Mouse (Mus musculus): ENCODE measurements around the gene Eif2b4. TPM values are rescaled to one million over a fixed set of nuclear protein-coding genes. Genes with fewer than 3 reads are reported as not detected.

Eif2b4 gene
- polyA plus RNA-seq (2014; fragmentation: Nextera tagmentation; extraction: Ambion mirVana), result 93.2 and 98.1 TPM in 2 replicates

DNA sequence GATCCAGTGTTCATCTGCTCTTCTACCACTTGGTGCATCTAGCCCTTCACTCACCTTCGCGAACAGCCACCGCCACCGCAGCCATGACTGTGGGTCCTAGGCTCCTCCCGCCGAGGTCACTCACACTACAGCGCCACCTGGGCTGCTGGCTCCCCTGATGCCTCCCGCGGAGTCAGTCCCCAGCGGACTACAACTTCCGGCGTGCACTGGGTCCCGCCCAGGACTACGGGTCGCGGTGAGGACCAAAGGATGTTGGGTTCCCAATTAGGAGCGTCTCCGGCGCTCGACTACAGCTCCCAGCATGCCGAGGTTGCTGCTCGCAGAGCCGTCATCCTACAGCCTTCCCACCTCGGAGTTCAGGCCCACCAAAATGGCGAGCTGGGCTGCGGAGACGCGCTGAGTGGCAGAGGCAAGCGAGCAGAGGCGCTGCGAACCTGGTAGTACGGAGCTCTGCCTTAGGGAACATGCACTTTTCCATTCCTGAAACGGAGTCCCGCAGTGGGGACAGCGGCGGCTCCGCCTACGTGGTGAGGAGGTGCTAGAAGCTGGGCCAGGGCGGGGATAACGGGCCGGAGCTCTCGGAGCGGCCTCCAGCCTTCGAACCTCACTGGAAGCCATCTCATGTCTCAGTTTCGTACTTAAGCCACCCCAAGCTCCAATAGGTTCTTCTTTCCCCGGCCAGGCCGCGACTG is at the start of gene Eif2b4, which contains the start of gene Snx17:
Gene Eif2b4, minus strand, starts transcription at position 492 of the 692 bp plus-strand sequence.
Gene Snx17, plus strand, starts transcription at position 289 of the 692 bp plus-strand sequence.
- peak within 1 kb of the TSS; percentile 65 for H3K27ac ChIP-seq (ENCODE audit: low read depth, low read length)
- peaks cover 13% of the 10 kb centered on the region for H3K4me1 ChIP-seq (replicated peaks; ENCODE audit: control insufficient read depth, insufficient read depth, low read length)
- ATAC-seq (replicated peaks; ENCODE audit: low FRiP score) (peak; percentile 94), DNase-seq (ENCODE audit: low spot score) (peak; percentile 99)
- H3K4me2 ChIP-seq, result peak within 1 kb of the TSS; percentile 87
- peaks cover 56% of the 10 kb centered on the region for H3K36me3 ChIP-seq (ENCODE audit: control insufficient read depth, insufficient read depth, low read length)
- H3K9ac ChIP-seq (ENCODE audit: low read depth, low read length), result peak within 1 kb of the TSS; percentile 85
- no peaks in the 10 kb centered on the region for H3K27me3 ChIP-seq (replicated peaks; ENCODE audit: control insufficient read depth, insufficient read depth, low read length)
- H3K9me3 ChIP-seq (ENCODE audit: control insufficient read depth, low read length), result no peaks in the 10 kb centered on the region
- WGBS, result under 1% methylated on average over 48 of the region's 48 CpGs
- peak within 1 kb of the TSS; percentile 80 for H3K4me3 ChIP-seq (ENCODE audit: low read depth, low read length)

DNA sequence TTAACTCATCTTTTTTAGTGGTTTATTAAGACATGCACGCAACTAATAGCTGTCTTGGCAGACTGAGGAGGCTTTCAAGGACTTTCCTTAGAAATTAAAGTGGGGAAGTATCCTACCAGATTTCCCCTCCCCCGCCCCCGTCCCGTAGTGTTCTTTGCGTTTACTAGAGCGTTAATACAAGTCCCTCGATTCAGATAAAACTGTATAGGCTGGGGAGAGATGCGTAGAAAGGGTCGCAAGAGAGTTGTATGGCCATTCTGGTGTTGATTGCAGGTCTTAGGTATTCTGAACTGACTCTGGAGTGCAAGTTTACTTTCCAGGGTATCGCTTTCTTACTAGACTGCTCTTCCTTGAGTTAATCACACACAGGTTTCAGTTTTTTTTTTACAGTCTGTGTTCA is 49.0 kb upstream of the Eif2b4 start:
- no peak overlapping the region; the same call in 1 of the 2 replicates for H3K9ac ChIP-seq (ENCODE audit: low read depth, low read length)
- peak overlapping the region; percentile 94 for H3K4me3 ChIP-seq (ENCODE audit: low read depth, low read length)
- no peaks in the 10 kb centered on the region for H3K27me3 ChIP-seq (replicated peaks; ENCODE audit: control insufficient read depth, insufficient read depth, low read length)
- H3K4me1 ChIP-seq (replicated peaks; ENCODE audit: control insufficient read depth, insufficient read depth, low read length), result peaks cover 10% of the 10 kb centered on the region
- no peak for ATAC-seq (replicated peaks; ENCODE audit: low FRiP score)
- H3K9me3 ChIP-seq (ENCODE audit: control insufficient read depth, low read length), result no peaks in the 10 kb centered on the region
- peaks cover 16% of the 10 kb centered on the region for H3K36me3 ChIP-seq (ENCODE audit: control insufficient read depth, insufficient read depth, low read length)
- no peak for DNase-seq (ENCODE audit: low spot score)
- H3K4me2 ChIP-seq, result peak overlapping the region; percentile 97
- whole genome bisulfite sequencing, result 30% methylated on average over 10 of the region's 10 CpGs
- no peak overlapping the region for H3K27ac ChIP-seq (ENCODE audit: low read depth, low read length)

DNA sequence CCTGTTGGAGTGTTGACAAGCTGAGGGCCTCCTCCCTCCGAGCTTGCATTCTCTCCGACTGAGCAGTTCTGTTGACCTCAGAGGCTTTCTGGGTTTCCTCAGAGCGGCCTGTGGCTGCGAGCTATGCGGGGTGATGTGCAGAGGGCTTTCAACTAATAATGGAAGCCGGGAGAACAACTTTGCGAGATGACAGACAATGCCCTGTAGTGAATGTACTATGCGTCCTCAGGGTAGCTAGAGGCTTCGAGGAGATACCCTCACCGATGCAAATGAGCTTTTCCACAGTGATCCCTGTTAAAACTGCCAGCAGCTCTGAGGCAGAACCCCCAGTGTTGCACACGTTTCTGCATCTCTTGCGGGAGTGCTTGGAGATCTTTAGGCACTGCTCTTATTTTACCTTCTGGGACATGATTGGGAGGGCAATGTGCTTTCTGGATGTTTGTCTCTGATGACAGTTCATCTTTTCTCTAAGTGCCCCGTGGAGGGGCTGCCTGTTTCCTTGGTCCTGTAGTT is 48.3 kb upstream of the Eif2b4 start:
- Histone ChIP-seq H3K36me3 (ENCODE audit: control insufficient read depth, insufficient read depth, low read length) (peaks cover 16% of the 10 kb centered on the region), H3K27me3 (replicated peaks; ENCODE audit: control insufficient read depth, insufficient read depth, low read length) (no peaks in the 10 kb centered on the region), H3K4me1 (replicated peaks; ENCODE audit: control insufficient read depth, insufficient read depth, low read length) (peaks cover 10% of the 10 kb centered on the region), H3K27ac (ENCODE audit: low read depth, low read length) (peak overlapping the region; percentile 94), H3K9me3 (ENCODE audit: control insufficient read depth, low read length) (no peaks in the 10 kb centered on the region), H3K4me3 (ENCODE audit: low read depth, low read length) (peak overlapping the region; percentile 94), H3K4me2 (peak overlapping the region; percentile 97), H3K9ac (ENCODE audit: low read depth, low read length) (peak overlapping the region; percentile 87)
- DNase-seq (ENCODE audit: low spot score), result peak; percentile 42
- peak; percentile 39 for ATAC-seq (replicated peaks; ENCODE audit: low FRiP score)
- WGBS, result under 1% methylated on average over 13 of the region's 13 CpGs

DNA sequence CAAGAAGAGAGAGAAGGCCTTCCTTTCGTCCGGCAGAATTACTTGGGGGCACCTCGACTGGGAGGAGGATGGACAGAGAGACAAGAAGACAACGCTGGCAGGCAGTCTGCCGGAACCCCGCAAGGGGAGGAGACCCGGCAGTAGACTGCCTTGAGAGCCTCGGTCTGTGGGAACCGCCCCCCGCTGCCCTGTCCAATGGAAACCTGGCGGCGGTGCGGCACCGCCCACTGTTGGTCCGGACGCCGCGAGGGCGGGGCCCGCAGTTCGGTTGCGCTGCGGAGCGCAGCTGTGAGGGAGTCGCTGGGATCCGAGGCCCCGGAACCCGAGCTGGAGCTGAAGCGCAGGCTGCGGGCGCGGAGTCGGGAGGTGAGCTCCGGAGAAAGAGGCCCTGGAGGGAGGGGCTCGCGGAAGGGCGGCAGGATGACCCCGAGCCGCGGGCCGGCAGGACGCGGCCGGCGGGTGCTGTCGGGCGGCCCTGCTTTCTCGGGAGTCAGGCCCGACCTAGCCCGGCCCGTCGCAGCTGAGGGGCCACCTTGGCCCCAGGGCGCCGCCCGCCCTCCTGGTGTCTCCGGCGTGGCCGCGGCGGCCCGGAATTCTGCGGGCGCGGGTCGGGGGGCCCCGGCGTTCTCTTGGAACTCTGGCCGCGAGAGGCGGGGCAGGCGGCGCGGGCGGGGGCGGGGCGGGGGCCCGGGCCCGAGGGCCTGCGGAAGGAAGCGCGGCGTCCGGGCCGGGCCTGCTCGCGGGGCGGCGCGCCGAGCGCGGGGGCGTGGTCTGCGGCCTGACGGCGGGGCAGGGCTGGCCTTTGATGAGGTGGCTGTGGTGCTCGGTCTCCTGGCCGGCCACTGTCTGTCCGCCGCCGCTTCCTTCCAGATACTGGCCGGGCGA is 47.6 kb upstream of the Eif2b4 start, which contains the start of the genes Nrbp1 and Gm9970:
Gene Nrbp1, plus strand, starts transcription at position 228 of the 885 bp plus-strand sequence.
Gene Gm9970, minus strand, starts transcription at position 596 of the 885 bp plus-strand sequence.
- under 1% methylated on average over 100 of the region's 103 CpGs for WGBS

DNA sequence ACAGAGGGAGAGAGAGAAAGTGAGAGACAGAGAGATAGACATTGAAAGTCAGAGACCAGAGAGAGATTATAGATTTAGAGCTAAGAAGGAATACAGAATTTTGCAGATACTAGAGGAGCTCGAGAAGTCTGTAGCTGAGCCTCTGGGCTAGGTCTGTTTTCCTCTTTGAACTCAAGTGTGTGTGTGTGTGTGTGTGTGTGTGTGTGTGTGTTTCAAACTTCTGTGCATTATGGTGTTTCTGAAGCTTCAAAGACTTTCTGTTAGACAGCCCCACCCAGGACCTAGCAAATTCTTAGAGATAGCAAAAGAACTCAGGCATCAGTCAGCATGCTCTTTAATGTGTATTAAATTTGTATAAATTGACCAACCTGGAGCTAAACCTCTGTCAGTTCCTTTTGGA is 33.4 kb upstream of the Eif2b4 start:
- ATAC-seq (replicated peaks; ENCODE audit: low FRiP score) (no peak), DNase-seq (ENCODE audit: low spot score) (no peak)
- 50% methylated on average over 1 of the region's 1 CpGs for WGBS
- H3K9ac ChIP-seq (ENCODE audit: low read depth, low read length), result no peak overlapping the region
- no peaks in the 10 kb centered on the region for H3K36me3 ChIP-seq (ENCODE audit: control insufficient read depth, insufficient read depth, low read length)
- no peak overlapping the region for H3K27ac ChIP-seq (ENCODE audit: low read depth, low read length)
- H3K4me2 ChIP-seq, result no peak overlapping the region
- H3K4me1 ChIP-seq (replicated peaks; ENCODE audit: control insufficient read depth, insufficient read depth, low read length), result no peaks in the 10 kb centered on the region
- no peak overlapping the region for H3K4me3 ChIP-seq (ENCODE audit: low read depth, low read length)
- H3K9me3 ChIP-seq (ENCODE audit: control insufficient read depth, low read length), result no peaks in the 10 kb centered on the region
- H3K27me3 ChIP-seq (replicated peaks; ENCODE audit: control insufficient read depth, insufficient read depth, low read length), result no peaks in the 10 kb centered on the region

More for the DNA sequence above, 47.6 kb upstream of the Eif2b4 start, which contains the start of the genes Nrbp1 and Gm9970:
- Histone ChIP-seq H3K27ac (ENCODE audit: low read depth, low read length) (peak within 1 kb of the TSS; percentile 94), H3K4me3 (ENCODE audit: low read depth, low read length) (peak within 1 kb of the TSS; percentile 94), H3K27me3 (replicated peaks; ENCODE audit: control insufficient read depth, insufficient read depth, low read length) (no peaks in the 10 kb centered on the region), H3K36me3 (ENCODE audit: control insufficient read depth, insufficient read depth, low read length) (peaks cover 11% of the 10 kb centered on the region), H3K4me1 (replicated peaks; ENCODE audit: control insufficient read depth, insufficient read depth, low read length) (peaks cover 10% of the 10 kb centered on the region), H3K9ac (ENCODE audit: low read depth, low read length) (peak within 1 kb of the TSS; percentile 87), H3K4me2 (peak within 1 kb of the TSS; percentile 97), H3K9me3 (ENCODE audit: control insufficient read depth, low read length) (no peaks in the 10 kb centered on the region)
- peak; percentile 91 for DNase-seq (ENCODE audit: low spot score)
- ATAC-seq (replicated peaks; ENCODE audit: low FRiP score), result peak; percentile 98

DNA sequence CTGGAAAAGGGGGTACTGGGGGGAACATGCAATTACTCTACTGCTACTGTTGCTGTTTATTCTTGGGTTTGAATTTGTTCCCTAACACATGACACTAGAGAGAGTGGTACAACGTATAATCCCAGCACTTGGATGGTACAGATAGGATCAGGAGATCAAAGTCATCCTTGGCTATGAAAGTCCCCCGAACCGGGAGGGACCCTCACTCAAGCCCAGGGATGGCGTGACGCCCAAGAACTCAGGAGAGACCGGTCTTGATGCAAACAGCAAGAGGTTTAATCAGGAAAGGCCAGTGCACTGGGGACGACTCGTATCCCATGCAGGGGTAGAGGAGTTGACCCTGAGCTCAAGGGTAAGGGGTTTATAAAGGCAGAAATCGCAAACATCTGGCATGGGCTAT is 29.5 kb upstream of the Eif2b4 start:
- ATAC-seq (replicated peaks; ENCODE audit: low FRiP score) (no peak), DNase-seq (ENCODE audit: low spot score) (no peak)
- no peak overlapping the region for H3K4me3 ChIP-seq (ENCODE audit: low read depth, low read length)
- no peak overlapping the region for H3K9ac ChIP-seq (ENCODE audit: low read depth, low read length)
- H3K4me2 ChIP-seq, result no peak overlapping the region
- 92% methylated on average over 9 of the region's 9 CpGs for WGBS
- H3K27ac ChIP-seq (ENCODE audit: low read depth, low read length), result no peak overlapping the region
- H3K36me3 ChIP-seq (ENCODE audit: control insufficient read depth, insufficient read depth, low read length), result no peaks in the 10 kb centered on the region
- peaks cover 5% of the 10 kb centered on the region for H3K4me1 ChIP-seq (replicated peaks; ENCODE audit: control insufficient read depth, insufficient read depth, low read length)
- no peaks in the 10 kb centered on the region for H3K9me3 ChIP-seq (ENCODE audit: control insufficient read depth, low read length)
- H3K27me3 ChIP-seq (replicated peaks; ENCODE audit: control insufficient read depth, insufficient read depth, low read length), result no peaks in the 10 kb centered on the region

DNA sequence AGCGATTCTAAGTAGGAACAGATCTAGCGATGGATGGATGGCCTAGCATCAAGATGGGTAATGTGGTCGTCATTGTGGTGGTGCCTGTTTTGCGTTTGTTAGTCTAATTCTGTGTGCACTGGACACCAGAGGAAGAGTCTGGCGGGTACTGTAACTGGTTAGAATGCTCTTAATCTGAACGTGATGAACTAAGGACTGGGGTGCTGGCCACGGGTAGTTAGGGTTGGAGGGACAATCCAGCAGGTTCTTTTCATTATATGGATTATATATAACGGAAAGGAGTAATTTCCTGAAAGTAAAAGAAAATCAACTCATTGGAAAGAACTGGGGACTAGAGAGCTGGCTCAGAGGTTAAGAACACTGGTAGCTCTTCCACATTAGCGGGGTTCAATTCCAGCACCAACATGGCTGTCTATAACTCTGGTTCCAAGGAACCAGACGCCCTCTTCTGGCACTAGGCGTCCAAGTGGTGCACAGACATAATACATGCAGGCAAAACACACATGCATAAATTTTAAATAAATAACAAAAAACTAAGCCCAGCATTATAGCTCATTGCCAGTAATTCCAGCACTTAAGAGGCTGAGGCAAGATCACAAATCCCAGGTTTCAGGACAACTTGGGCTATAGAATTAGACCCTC is 28.2 kb upstream of the Eif2b4 start:
- Histone ChIP-seq H3K9me3 (ENCODE audit: control insufficient read depth, low read length) (no peaks in the 10 kb centered on the region), H3K4me1 (replicated peaks; ENCODE audit: control insufficient read depth, insufficient read depth, low read length) (peaks cover 9% of the 10 kb centered on the region), H3K27ac (ENCODE audit: low read depth, low read length) (peak overlapping the region; percentile 92), H3K9ac (ENCODE audit: low read depth, low read length) (peak overlapping the region; percentile 96), H3K4me2 (peak overlapping the region; percentile 91), H3K27me3 (replicated peaks; ENCODE audit: control insufficient read depth, insufficient read depth, low read length) (no peaks in the 10 kb centered on the region), H3K36me3 (ENCODE audit: control insufficient read depth, insufficient read depth, low read length) (no peaks in the 10 kb centered on the region), H3K4me3 (ENCODE audit: low read depth, low read length) (peak overlapping the region; percentile 93)
- ATAC-seq (replicated peaks; ENCODE audit: low FRiP score), result peak; percentile 6; the same call in 1 of the 2 replicates
- no peak for DNase-seq (ENCODE audit: low spot score)
- 19% methylated on average over 11 of the region's 11 CpGs for WGBS

All from liver, embryonic 11.5 days (tissue).